Mouse (Mus musculus): ENCODE data around the gene Tmem206. TPM values are rescaled to one million over a fixed set of nuclear protein-coding genes. Genes with fewer than 3 reads are reported as not detected.
A peak's percentile ranks its signal among the peaks of the same experiment; 100 is the strongest.

Tmem206 gene
- 25.4 and 26.0 TPM in 2 replicates for polyA plus RNA-seq (2016; fragmentation: Nextera tagmentation; extraction: Ambion mirVana)

DNA sequence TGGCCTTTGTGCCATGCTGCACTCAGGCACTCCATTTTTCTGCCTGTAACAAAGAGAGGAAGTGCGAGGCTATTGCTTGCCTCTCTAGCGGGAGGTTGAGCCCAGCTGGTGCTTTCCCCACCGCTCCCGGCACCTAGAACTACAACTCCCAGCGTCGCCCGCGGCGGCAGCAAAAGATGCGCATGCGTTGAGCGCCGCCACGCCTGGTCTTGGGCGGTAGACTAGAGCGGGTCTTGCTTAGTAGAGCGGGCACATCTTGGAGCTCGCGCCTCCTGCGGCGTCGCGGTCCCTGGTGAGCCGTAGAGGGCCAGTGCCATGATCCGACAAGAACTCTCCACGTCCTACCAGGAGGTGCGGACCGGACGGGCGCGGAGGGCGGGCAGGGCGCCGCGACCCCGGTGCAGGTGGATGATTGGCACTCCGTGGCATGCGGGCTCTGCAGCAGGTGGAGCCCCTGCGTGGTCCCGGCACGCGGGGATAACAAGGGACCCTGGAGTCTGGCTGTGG is at the start of gene Tmem206:
Tmem206 (plus strand) TSS at position 187 of the 507 bp plus-strand sequence.
- DNase-seq (ENCODE audit: low spot score), result peak; percentile 97
- Histone ChIP-seq H3K36me3 (replicated peaks) (peaks cover 20% of the 10 kb centered on the region), H3K27ac (replicated peaks) (peak within 1 kb of the TSS; percentile 92), H3K4me1 (peaks cover 31% of the 10 kb centered on the region), H3K27me3 (replicated peaks; ENCODE audit: low read depth, poor library complexity, severe bottlenecking) (peaks cover 7% of the 10 kb centered on the region; the same call in 1 of the 2 replicates), H3K4me3 (peak within 1 kb of the TSS; percentile 92), H3K9me3 (no peaks in the 10 kb centered on the region)
- under 1% methylated on average over 42 of the region's 42 CpGs for WGBS

GRCm38 (mm10) chr1:191276181-191276580 is 49.5 kb upstream of the Tmem206 start:
- H3K4me1 ChIP-seq, result peaks cover 3% of the 10 kb centered on the region; the same call in 1 of the 2 replicates
- no peaks in the 10 kb centered on the region for H3K9me3 ChIP-seq
- H3K27me3 ChIP-seq (replicated peaks; ENCODE audit: low read depth, poor library complexity, severe bottlenecking), result no peaks in the 10 kb centered on the region
- no peaks in the 10 kb centered on the region for H3K36me3 ChIP-seq (replicated peaks)
- H3K27ac ChIP-seq (replicated peaks), result no peak overlapping the region
- WGBS, result 95% methylated on average over 7 of the region's 7 CpGs
- no peak overlapping the region for H3K4me3 ChIP-seq
- no peak for DNase-seq (ENCODE audit: low spot score)

GRCm38 (mm10) chr1:191277549-191278059 is 48.1 kb upstream of the Tmem206 start:
- Histone ChIP-seq H3K4me1 (peaks cover 6% of the 10 kb centered on the region; the same call in 1 of the 2 replicates), H3K27ac (replicated peaks) (no peak overlapping the region), H3K36me3 (replicated peaks) (no peaks in the 10 kb centered on the region), H3K9me3 (no peaks in the 10 kb centered on the region), H3K4me3 (no peak overlapping the region), H3K27me3 (replicated peaks; ENCODE audit: low read depth, poor library complexity, severe bottlenecking) (no peaks in the 10 kb centered on the region)
- WGBS, result 85% methylated on average over 14 of the region's 14 CpGs
- DNase-seq (ENCODE audit: low spot score), result no peak

DNA sequence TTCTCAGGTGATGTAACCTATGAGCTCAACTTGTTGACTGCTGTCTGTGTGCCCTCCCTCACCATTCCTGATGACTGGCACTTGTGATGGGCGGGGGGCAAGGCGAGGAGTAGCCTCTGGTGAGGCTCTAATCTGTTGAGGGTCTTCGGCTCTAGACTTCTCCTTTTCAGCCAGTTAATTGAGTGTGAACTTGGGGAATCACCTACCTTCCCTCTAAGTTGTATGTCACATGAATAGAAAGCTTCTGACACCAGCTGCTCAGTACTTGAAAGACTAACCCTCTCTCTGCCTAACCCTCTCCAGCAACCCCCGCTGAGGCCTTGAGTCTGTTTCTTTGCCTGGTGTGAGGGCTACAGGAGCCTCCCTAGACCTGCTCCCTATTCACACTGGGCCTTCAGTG is 47.4 kb upstream of the Tmem206 start:
- Histone ChIP-seq H3K27ac (replicated peaks) (no peak overlapping the region), H3K9me3 (no peaks in the 10 kb centered on the region), H3K4me3 (no peak overlapping the region), H3K36me3 (replicated peaks) (no peaks in the 10 kb centered on the region), H3K4me1 (peaks cover 6% of the 10 kb centered on the region; the same call in 1 of the 2 replicates), H3K27me3 (replicated peaks; ENCODE audit: low read depth, poor library complexity, severe bottlenecking) (no peaks in the 10 kb centered on the region)
- DNase-seq (ENCODE audit: low spot score), result no peak
- WGBS, result 84% methylated on average over 4 of the region's 4 CpGs

- Histone ChIP-seq H3K4me3 (no peak overlapping the region), H3K27ac (replicated peaks) (no peak overlapping the region)
Measured at GRCm38 (mm10) chr1:191281171-191281570, 44.5 kb upstream of the Tmem206 start.

DNA sequence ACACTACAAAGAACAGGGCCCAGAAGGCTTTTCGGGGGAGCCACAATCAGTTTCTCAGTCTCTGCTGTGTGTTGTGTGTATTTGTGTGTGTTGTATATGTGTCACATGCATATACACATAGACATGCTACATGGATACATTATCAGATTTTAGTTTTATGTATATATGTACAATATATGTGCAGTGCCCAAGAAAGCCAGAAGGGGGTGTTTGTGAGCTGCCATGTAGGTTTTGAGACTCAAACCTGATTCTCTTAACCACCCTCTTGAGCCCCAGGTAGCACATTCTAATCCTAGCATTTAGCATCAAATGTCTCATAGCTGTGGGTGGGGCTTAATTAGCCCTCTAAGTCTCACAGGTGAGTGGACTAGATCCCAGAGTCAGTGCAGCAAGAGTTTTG is 43.4 kb upstream of the Tmem206 start:
- 86% methylated on average over 1 of the region's 1 CpGs for WGBS
- Histone ChIP-seq H3K4me3 (no peak overlapping the region), H3K27me3 (replicated peaks; ENCODE audit: low read depth, poor library complexity, severe bottlenecking) (no peaks in the 10 kb centered on the region), H3K27ac (replicated peaks) (no peak overlapping the region), H3K4me1 (peaks cover 3% of the 10 kb centered on the region; the same call in 1 of the 2 replicates), H3K9me3 (no peaks in the 10 kb centered on the region), H3K36me3 (replicated peaks) (no peaks in the 10 kb centered on the region)
- DNase-seq (ENCODE audit: low spot score), result no peak

More at GRCm38 (mm10) chr1:191281171-191281570, 44.5 kb upstream of the Tmem206 start:
- 67% methylated on average over 7 of the region's 7 CpGs for WGBS
- H3K36me3 ChIP-seq (replicated peaks), result no peaks in the 10 kb centered on the region
- peaks cover 3% of the 10 kb centered on the region; the same call in 1 of the 2 replicates for H3K4me1 ChIP-seq
- H3K27me3 ChIP-seq (replicated peaks; ENCODE audit: low read depth, poor library complexity, severe bottlenecking), result no peaks in the 10 kb centered on the region
- DNase-seq (ENCODE audit: low spot score), result no peak
- H3K9me3 ChIP-seq, result no peaks in the 10 kb centered on the region

DNA sequence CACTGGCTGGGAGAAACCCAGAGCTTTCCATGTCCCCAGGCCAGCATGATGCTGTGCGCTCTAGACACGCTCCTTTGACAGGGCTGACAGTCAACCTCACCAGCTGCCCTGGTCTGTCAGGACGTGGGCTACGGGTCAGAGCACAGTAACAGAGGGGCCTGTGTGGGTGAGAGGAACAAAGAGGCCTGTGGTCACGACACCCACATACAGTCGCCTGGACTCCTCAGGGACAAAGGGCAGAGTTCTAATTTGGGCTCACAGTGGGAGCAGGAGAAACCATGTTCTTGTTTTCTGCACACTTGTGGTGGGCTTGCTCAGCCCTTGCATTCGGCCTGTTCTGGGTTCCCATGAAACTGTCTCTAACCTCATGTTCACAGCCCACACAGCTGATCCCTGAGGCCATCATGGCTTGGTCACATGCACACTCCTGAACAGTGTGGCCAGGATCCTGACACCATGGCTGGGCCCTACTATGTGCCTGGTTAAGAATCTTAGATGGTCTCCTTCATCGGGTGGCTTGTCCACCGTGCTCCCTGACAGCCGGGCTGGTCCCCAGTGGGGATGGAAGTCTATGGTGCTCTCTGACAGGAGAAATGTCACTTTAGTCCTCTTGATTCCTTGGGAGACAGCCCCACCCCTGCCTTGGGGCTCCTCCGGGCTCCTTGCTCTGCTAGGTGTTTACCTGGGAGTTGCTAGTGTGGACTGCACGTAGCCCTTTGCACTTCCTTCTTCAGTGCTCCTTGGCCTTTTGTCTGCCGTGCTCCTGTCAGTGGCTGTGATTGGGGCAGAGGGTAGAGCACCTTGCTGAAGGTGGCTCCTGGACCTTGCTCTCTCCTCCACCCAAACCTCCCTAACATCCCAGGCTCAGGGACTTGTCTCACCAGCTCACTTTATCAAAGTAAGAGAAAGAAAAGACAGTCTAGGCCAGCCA is 42.3 kb upstream of the Tmem206 start:
- Histone ChIP-seq H3K27ac (replicated peaks) (no peak overlapping the region), H3K4me1 (peaks cover 3% of the 10 kb centered on the region; the same call in 1 of the 2 replicates), H3K9me3 (no peaks in the 10 kb centered on the region), H3K36me3 (replicated peaks) (no peaks in the 10 kb centered on the region), H3K4me3 (no peak overlapping the region), H3K27me3 (replicated peaks; ENCODE audit: low read depth, poor library complexity, severe bottlenecking) (no peaks in the 10 kb centered on the region)
- WGBS, result 68% methylated on average over 13 of the region's 13 CpGs
- no peak for DNase-seq (ENCODE audit: low spot score)

GRCm38 (mm10) chr1:191284502-191284901 is 41.2 kb upstream of the Tmem206 start:
- peaks cover 3% of the 10 kb centered on the region; the same call in 1 of the 2 replicates for H3K4me1 ChIP-seq
- no peaks in the 10 kb centered on the region for H3K9me3 ChIP-seq
- no peaks in the 10 kb centered on the region for H3K27me3 ChIP-seq (replicated peaks; ENCODE audit: low read depth, poor library complexity, severe bottlenecking)
- H3K36me3 ChIP-seq (replicated peaks), result no peaks in the 10 kb centered on the region
- H3K27ac ChIP-seq (replicated peaks), result no peak overlapping the region
- DNase-seq (ENCODE audit: low spot score), result no peak
- WGBS, result 88% methylated on average over 8 of the region's 8 CpGs
- no peak overlapping the region for H3K4me3 ChIP-seq

DNA sequence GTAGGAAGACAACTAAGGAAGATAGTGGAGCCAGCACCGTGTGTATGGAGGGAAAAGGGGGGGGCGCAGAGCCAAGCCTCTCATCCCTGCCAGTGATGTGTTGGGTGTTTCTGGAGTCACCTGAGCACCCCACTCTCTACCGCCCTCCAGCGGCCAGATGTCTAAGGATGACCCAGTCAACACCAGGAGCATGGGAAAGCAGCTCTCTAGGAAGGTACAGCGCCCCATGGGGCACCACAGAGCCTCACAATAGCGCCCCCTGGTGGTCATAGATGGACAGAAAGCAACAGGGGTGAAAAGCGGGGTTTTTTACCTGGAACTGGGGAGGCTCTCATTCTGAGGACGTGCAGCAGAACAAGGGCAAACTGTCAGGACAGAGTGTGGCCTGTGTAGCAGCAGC is 37.0 kb upstream of the Tmem206 start:
- H3K27ac ChIP-seq (replicated peaks), result no peak overlapping the region
- DNase-seq (ENCODE audit: low spot score), result peak; percentile 64
- no peaks in the 10 kb centered on the region for H3K36me3 ChIP-seq (replicated peaks)
- H3K4me3 ChIP-seq, result no peak overlapping the region
- WGBS, result 29% methylated on average over 8 of the region's 8 CpGs
- 0 out of 2 replicates have a peak, but pooled peaks cover 3% of the 10 kb centered on the region for H3K4me1 ChIP-seq
- no peaks in the 10 kb centered on the region for H3K27me3 ChIP-seq (replicated peaks; ENCODE audit: low read depth, poor library complexity, severe bottlenecking)
- no peaks in the 10 kb centered on the region for H3K9me3 ChIP-seq

- 77% methylated on average over 5 of the region's 5 CpGs for WGBS
- DNase-seq (ENCODE audit: low spot score), result no peak
- Histone ChIP-seq H3K4me3 (no peak overlapping the region), H3K36me3 (replicated peaks) (no peaks in the 10 kb centered on the region), H3K9me3 (no peaks in the 10 kb centered on the region), H3K4me1 (peaks cover 11% of the 10 kb centered on the region; the same call in 1 of the 2 replicates), H3K27me3 (replicated peaks; ENCODE audit: low read depth, poor library complexity, severe bottlenecking) (no peaks in the 10 kb centered on the region), H3K27ac (replicated peaks) (no peak overlapping the region; the same call in 1 of the 2 replicates)
Measured at GRCm38 (mm10) chr1:191292348-191292747, 33.4 kb upstream of the Tmem206 start.

DNA sequence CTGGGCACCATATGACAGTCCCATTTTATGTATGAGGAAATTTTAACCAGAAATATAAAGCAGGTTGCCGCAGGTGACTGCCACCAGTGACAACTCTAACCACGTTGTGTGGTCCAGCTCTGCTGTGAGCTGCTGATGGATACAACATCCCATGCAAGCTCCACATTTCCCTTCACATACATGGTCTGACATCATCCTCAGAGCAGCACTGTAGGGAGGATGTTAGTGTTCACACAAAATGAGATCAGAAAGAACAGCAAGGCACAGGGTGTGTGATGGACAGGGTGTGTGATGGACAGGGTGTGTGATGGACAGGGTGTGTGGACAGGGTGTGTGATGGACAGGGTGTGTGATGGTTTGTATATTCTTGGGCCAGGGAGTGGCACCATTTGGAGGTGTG is 32.7 kb upstream of the Tmem206 start:
- no peaks in the 10 kb centered on the region for H3K27me3 ChIP-seq (replicated peaks; ENCODE audit: low read depth, poor library complexity, severe bottlenecking)
- H3K27ac ChIP-seq (replicated peaks), result no peak overlapping the region
- 87% methylated on average over 2 of the region's 2 CpGs for WGBS
- no peaks in the 10 kb centered on the region for H3K36me3 ChIP-seq (replicated peaks)
- no peak for DNase-seq (ENCODE audit: low spot score)
- H3K4me3 ChIP-seq, result no peak overlapping the region
- H3K4me1 ChIP-seq, result peaks cover 11% of the 10 kb centered on the region; the same call in 1 of the 2 replicates
- no peaks in the 10 kb centered on the region for H3K9me3 ChIP-seq

DNA sequence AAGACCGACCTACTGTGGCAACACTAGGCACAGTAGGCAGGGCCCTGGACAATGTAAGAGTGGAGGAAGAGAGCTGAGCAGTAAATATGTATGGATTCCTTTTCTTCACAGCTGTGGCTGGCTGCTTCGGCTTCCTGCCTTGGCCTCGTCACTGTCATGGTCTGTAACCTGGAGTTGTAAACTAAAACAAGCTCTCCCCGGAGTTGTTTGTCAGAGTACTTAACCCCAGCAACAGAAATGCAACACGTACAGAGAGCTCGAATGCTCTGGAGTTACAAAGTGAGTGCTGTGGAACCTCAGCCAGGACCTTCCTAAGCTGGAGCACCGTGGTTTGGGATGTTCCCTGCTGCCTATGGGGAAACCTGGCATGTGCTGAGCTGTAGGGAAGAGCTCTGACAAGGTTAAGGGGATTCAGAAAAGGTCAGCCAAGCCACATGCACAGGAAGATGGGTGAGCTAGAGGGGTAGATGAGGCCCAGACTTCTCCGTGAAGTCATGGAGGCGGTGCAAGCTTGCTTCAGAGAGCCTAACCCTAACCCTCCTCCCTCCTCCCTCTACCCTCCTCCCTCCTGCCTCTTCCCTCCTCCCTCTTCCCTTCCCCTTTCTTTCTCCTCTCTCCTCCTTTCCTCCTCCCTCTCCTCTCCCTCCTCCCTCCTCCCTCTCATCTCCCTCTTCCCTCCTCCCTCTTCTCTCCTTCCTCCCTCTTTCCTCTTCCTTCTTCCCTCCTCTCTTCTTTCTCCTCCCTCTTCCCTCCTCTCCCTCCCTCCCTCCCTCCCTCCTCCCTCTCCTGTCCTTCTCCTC is 31.5 kb upstream of the Tmem206 start:
- Histone ChIP-seq H3K27ac (replicated peaks) (no peak overlapping the region), H3K27me3 (replicated peaks; ENCODE audit: low read depth, poor library complexity, severe bottlenecking) (no peaks in the 10 kb centered on the region), H3K4me3 (no peak overlapping the region), H3K36me3 (replicated peaks) (no peaks in the 10 kb centered on the region), H3K4me1 (peaks cover 11% of the 10 kb centered on the region; the same call in 1 of the 2 replicates), H3K9me3 (no peaks in the 10 kb centered on the region)
- DNase-seq (ENCODE audit: low spot score), result no peak
- WGBS, result 67% methylated on average over 9 of the region's 9 CpGs
